Comparison of ENCODE assay signal across 7 mouse cellular contexts in genomic region chr7:101896104-101897066, GRCm38 (mm10). TPM values are rescaled to one million over a fixed set of nuclear protein-coding genes. Genes with fewer than 3 reads are reported as not detected.
DNase-seq lines count a peak whose midpoint lies in the region; ATAC-seq lines count a peak whose summit lies in the region.

No protein-coding gene starts in this region.

- H3K4me1 ChIP-seq in embryonic facial prominence, embryonic 11.5 days (ENCODE audit: control insufficient read depth, insufficient read depth, low read length): no peaks in the 10 kb centered on the region
- peaks cover 13% of the 10 kb centered on the region for H3K4me1 ChIP-seq in limb, embryonic 10.5 days
- peaks cover 20% of the 10 kb centered on the region for H3K4me1 ChIP-seq in midbrain, embryonic 13.5 days (replicated peaks)

- H3K27me3 ChIP-seq in embryonic facial prominence, embryonic 11.5 days (ENCODE audit: control insufficient read depth, insufficient read depth, low read length): no peaks in the 10 kb centered on the region
- no peaks in the 10 kb centered on the region for H3K27me3 ChIP-seq in limb, embryonic 10.5 days (ENCODE audit: low read depth, poor library complexity, severe bottlenecking)
- H3K27me3 ChIP-seq in midbrain, embryonic 13.5 days: no peaks in the 10 kb centered on the region

- peak overlapping the region; percentile 32 for H3K4me2 ChIP-seq in embryonic facial prominence, embryonic 11.5 days (ENCODE audit: low read depth, low read length)
- H3K4me2 ChIP-seq in midbrain, embryonic 13.5 days (replicated peaks): peak overlapping the region; percentile 54

- WGBS in embryonic facial prominence, embryonic 11.5 days: under 1% methylated on average over 57 of the region's 57 CpGs
- WGBS in limb, embryonic 10.5 days: under 1% methylated on average over 57 of the region's 57 CpGs
- WGBS in midbrain, embryonic 13.5 days: under 1% methylated on average over 57 of the region's 57 CpGs

- peak overlapping the region; percentile 66 for H3K27ac ChIP-seq in embryonic facial prominence, embryonic 11.5 days (replicated peaks; ENCODE audit: low read depth, low read length)
- H3K27ac ChIP-seq in limb, embryonic 10.5 days: peak overlapping the region; percentile 95
- H3K27ac ChIP-seq in midbrain, embryonic 13.5 days: peak overlapping the region; percentile 89

- peak overlapping the region; percentile 60 for H3K9ac ChIP-seq in embryonic facial prominence, embryonic 11.5 days (replicated peaks; ENCODE audit: low read length)
- H3K9ac ChIP-seq in midbrain, embryonic 13.5 days (replicated peaks): peak overlapping the region; percentile 64

- peak; percentile 97 for ATAC-seq in embryonic facial prominence, embryonic 11.5 days (replicated peaks; ENCODE audit: insufficient number of reproducible peaks, low FRiP score, low TSS enrichment, low read depth)
- ATAC-seq in granulocyte monocyte progenitor cell, adult 5-6 weeks (replicated peaks; ENCODE audit: poor library complexity, severe bottlenecking): peak; percentile 92
- ATAC-seq in midbrain, embryonic 13.5 days: peak; percentile 99

- peak overlapping the region; percentile 41 for H3K4me3 ChIP-seq in embryonic facial prominence, embryonic 11.5 days (ENCODE audit: low read depth, low read length)
- peak overlapping the region; percentile 67 for H3K4me3 ChIP-seq in limb, embryonic 10.5 days
- H3K4me3 ChIP-seq in midbrain, embryonic 13.5 days (replicated peaks): peak overlapping the region; percentile 58

- no peaks in the 10 kb centered on the region for H3K9me3 ChIP-seq in embryonic facial prominence, embryonic 11.5 days (replicated peaks; ENCODE audit: control insufficient read depth, low read length)
- no peaks in the 10 kb centered on the region for H3K9me3 ChIP-seq in limb, embryonic 10.5 days (replicated peaks)
- H3K9me3 ChIP-seq in midbrain, embryonic 13.5 days: no peaks in the 10 kb centered on the region

- H3K36me3 ChIP-seq in embryonic facial prominence, embryonic 11.5 days (replicated peaks; ENCODE audit: control insufficient read depth, insufficient read depth, low read depth, low read length): no peaks in the 10 kb centered on the region
- peaks cover 21% of the 10 kb centered on the region for H3K36me3 ChIP-seq in limb, embryonic 10.5 days
- H3K36me3 ChIP-seq in midbrain, embryonic 13.5 days: peaks cover 17% of the 10 kb centered on the region

- peak; percentile 97 for DNase-seq in adrenal gland, postnatal 14 days
- peak; percentile 99 for DNase-seq in embryonic facial prominence, embryonic 11.5 days (ENCODE audit: low spot score)
- peak; percentile 99 for DNase-seq in kidney, adult 11 months
- peak; percentile 94 for DNase-seq in limb, embryonic 10.5 days (ENCODE audit: low spot score)
- peak; percentile 92 for DNase-seq in spleen, adult 12 weeks (ENCODE audit: low spot score)

RNA-seq across cellular contexts. Expression of gene Lamtor1, which starts 9.3 kb away (rescaled TPM):
- 116 and 118 TPM in 2 replicates for total RNA-seq in adrenal gland, postnatal 14 days (2021)
- polyA plus RNA-seq in embryonic facial prominence, embryonic 11.5 days (2014; fragmentation: Nextera tagmentation; extraction: Ambion mirVana): 127 and 149 TPM in 2 replicates
- 76.6 and 89.7 TPM in 2 replicates for total RNA-seq in granulocyte monocyte progenitor cell, adult 5-6 weeks (2014; fragmentation: Nextera tagmentation)
- total RNA-seq in granulocyte monocyte progenitor cell, adult 5-6 weeks (2017): 70.9 and 91.7 TPM in 2 replicates
- polyA plus RNA-seq in limb, embryonic 10.5 days (2016; fragmentation: Nextera tagmentation; extraction: Ambion mirVana): 180 and 181 TPM in 2 replicates
- polyA plus RNA-seq in midbrain, embryonic 13.5 days (2015; fragmentation: Nextera tagmentation; extraction: Ambion mirVana): 146 and 158 TPM in 2 replicates

RNA-seq across cellular contexts. Expression of gene Tomt, which starts 9.8 kb away (rescaled TPM):
- not detected in 2 replicates for total RNA-seq in adrenal gland, postnatal 14 days (2021)
- 0.26 and 0.27 TPM in 2 replicates for polyA plus RNA-seq in embryonic facial prominence, embryonic 11.5 days (2014; fragmentation: Nextera tagmentation; extraction: Ambion mirVana)
- not detected in 2 replicates for total RNA-seq in granulocyte monocyte progenitor cell, adult 5-6 weeks (2014; fragmentation: Nextera tagmentation)
- total RNA-seq in granulocyte monocyte progenitor cell, adult 5-6 weeks (2017): 0.09 TPM in 1 of 2 replicates, not detected in the other
- polyA plus RNA-seq in limb, embryonic 10.5 days (2016; fragmentation: Nextera tagmentation; extraction: Ambion mirVana): 0.73 and 0.94 TPM in 2 replicates
- polyA plus RNA-seq in midbrain, embryonic 13.5 days (2015; fragmentation: Nextera tagmentation; extraction: Ambion mirVana): 0.35 and 0.77 TPM in 2 replicates

RNA-seq across cellular contexts. Expression of gene Folr1, which starts 25.8 kb away (rescaled TPM):
- total RNA-seq in adrenal gland, postnatal 14 days (2021): 2.6 and 3.0 TPM in 2 replicates
- polyA plus RNA-seq in embryonic facial prominence, embryonic 11.5 days (2014; fragmentation: Nextera tagmentation; extraction: Ambion mirVana): 0.91 and 4.9 TPM in 2 replicates
- total RNA-seq in granulocyte monocyte progenitor cell, adult 5-6 weeks (2014; fragmentation: Nextera tagmentation): not detected in 2 replicates
- not detected in 2 replicates for total RNA-seq in granulocyte monocyte progenitor cell, adult 5-6 weeks (2017)
- not detected in 2 replicates for polyA plus RNA-seq in limb, embryonic 10.5 days (2016; fragmentation: Nextera tagmentation; extraction: Ambion mirVana)
- 11.1 and 13.2 TPM in 2 replicates for polyA plus RNA-seq in midbrain, embryonic 13.5 days (2015; fragmentation: Nextera tagmentation; extraction: Ambion mirVana)

RNA-seq across cellular contexts. Expression of gene Anapc15, which starts 32.9 kb away (rescaled TPM):
- 24.0 and 27.0 TPM in 2 replicates for total RNA-seq in adrenal gland, postnatal 14 days (2021)
- 85.6 and 92.7 TPM in 2 replicates for polyA plus RNA-seq in embryonic facial prominence, embryonic 11.5 days (2014; fragmentation: Nextera tagmentation; extraction: Ambion mirVana)
- 111 and 144 TPM in 2 replicates for total RNA-seq in granulocyte monocyte progenitor cell, adult 5-6 weeks (2014; fragmentation: Nextera tagmentation)
- 80.1 and 145 TPM in 2 replicates for total RNA-seq in granulocyte monocyte progenitor cell, adult 5-6 weeks (2017)
- 115 and 120 TPM in 2 replicates for polyA plus RNA-seq in limb, embryonic 10.5 days (2016; fragmentation: Nextera tagmentation; extraction: Ambion mirVana)
- 79.0 and 92.2 TPM in 2 replicates for polyA plus RNA-seq in midbrain, embryonic 13.5 days (2015; fragmentation: Nextera tagmentation; extraction: Ambion mirVana)

RNA-seq across cellular contexts. Expression of gene Lrrc51, which starts 37.3 kb away (rescaled TPM):
- 6.0 and 7.3 TPM in 2 replicates for total RNA-seq in adrenal gland, postnatal 14 days (2021)
- 11.0 and 12.1 TPM in 2 replicates for polyA plus RNA-seq in embryonic facial prominence, embryonic 11.5 days (2014; fragmentation: Nextera tagmentation; extraction: Ambion mirVana)
- 4.0 and 6.1 TPM in 2 replicates for total RNA-seq in granulocyte monocyte progenitor cell, adult 5-6 weeks (2014; fragmentation: Nextera tagmentation)
- 3.8 TPM in 1 of 2 replicates, not detected in the other for total RNA-seq in granulocyte monocyte progenitor cell, adult 5-6 weeks (2017)
- 9.4 and 11.2 TPM in 2 replicates for polyA plus RNA-seq in limb, embryonic 10.5 days (2016; fragmentation: Nextera tagmentation; extraction: Ambion mirVana)
- 9.6 and 10.6 TPM in 2 replicates for polyA plus RNA-seq in midbrain, embryonic 13.5 days (2015; fragmentation: Nextera tagmentation; extraction: Ambion mirVana)

Comparison
In these comparisons a context has a peak if more than half of its experiments do, and no peak if none do; other contexts are left out.
1. Peak in every context shown above with its lines: DNase-seq, ATAC-seq, H3K4me3 ChIP-seq and H3K27ac ChIP-seq.